Mouse (Mus musculus) activated CD4-positive, CD25-positive, alpha-beta regulatory T cell, adult 4 months (primary cell): ENCODE data around the gene Snx1. TPM values are rescaled to one million over a fixed set of nuclear protein-coding genes. Genes with fewer than 3 reads are reported as not detected.

Source experiments
- ATAC-seq: one replicate; pipeline ENCODE4 v1.8.0; 2017
- polyA plus RNA-seq, 2 experiments: library from polyadenylated mRNA; unstranded; fragments of 100-300 nt; shearing (Covaris generic); gene quantifications; one replicate each; pipeline ENCODE4 v1.2.1; 2017

Snx1 gene
- polyA plus RNA-seq, 2 experiments from 2014 or later, result 71.4 to 82.3 TPM

- ATAC-seq, result peak; percentile 25
These were observed 588 bp downstream of the Snx1 start for GRCm38 (mm10) chr9:66125543-66126455.

GRCm38 (mm10) chr9:66124681-66125542 is 1.5 kb downstream of the Snx1 start:
- ATAC-seq, result peak; percentile 87

DNA sequence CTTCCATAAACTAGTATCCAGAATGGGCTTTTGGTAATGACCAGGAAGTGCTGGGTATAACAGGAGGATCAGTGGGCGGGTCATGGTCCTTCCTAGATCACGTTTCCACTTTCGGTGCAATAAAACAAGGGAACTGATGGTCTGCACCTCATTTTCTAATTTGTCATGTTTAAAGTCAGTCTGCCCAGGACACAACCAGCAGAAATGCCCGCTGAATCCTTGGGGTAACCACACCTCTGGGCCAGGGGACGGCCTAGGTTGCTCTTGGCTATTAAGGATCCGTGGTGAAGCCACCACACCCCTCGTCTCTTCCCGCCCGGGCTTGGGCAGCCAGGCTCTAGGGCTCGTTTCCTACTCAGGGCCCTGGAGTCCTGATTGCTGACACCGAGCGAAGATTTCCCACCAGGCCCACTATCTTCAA is 2.3 kb downstream of the Snx1 start:
- no peak for ATAC-seq

DNA sequence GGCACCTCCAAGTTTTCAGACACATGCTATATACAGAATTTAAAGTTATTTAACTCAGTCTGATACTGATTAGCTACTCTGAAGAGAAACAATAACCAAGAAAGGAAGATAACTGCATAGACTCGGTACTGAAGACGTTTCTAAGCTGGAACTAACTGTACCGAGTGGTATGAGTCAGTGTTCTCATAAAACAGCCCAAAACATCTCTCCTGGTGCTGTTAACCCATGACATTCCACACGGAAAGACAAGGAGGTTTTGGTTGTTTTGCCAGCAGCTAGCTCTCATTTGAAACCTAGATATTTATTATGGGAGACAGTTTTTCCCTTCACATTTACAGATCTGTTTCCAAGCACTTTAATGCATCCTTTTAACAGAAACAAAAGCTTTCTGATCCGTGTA is 2.7 kb downstream of the Snx1 start:
- no peak for ATAC-seq

DNA sequence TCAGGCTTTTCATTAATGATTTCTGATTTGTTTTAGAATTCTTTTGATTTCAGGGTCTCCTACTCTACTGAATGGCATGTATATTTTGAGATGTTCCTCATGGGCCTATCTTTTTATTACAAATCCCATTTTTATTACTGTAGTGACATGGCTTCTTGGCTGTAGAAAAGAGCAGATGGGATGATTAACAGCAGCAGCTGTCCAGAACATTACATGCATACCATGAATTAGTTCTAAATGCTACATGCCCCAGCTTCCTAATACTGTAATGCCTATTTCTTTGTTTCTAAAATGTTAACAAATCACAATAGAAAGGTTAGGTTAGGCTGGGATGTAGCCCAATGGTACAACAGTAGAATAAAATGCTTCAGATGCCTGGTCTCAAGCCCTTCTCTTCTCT is 5.0 kb downstream of the Snx1 start:
- ATAC-seq, result no peak

DNA sequence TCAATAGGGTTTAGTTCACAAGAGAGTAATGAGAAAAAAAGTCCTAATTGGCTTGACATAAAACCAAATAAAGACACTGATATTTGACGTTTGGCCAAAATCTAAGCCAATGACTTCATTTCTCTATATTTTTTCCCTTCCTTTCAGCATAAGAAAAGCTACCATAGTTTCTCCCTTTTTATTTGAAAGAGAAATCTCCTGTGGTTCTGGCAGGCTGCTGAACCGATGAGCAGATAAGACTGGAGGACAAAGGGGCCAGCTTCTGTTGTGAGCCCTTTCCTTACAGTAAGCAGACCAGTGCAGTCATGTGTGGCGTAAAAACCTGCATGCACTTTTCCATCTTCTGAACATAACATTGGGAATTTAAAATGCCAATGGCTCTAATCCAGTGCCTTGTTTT is 5.4 kb downstream of the Snx1 start:
- ATAC-seq, result no peak

GRCm38 (mm10) chr9:66120106-66120505 is 6.3 kb downstream of the Snx1 start:
- ATAC-seq, result no peak

GRCm38 (mm10) chr9:66119498-66119897 is 6.9 kb downstream of the Snx1 start:
- ATAC-seq, result no peak

- ATAC-seq, result no peak
These were observed 9.5 kb downstream of the Snx1 start for GRCm38 (mm10) chr9:66116890-66117289.

DNA sequence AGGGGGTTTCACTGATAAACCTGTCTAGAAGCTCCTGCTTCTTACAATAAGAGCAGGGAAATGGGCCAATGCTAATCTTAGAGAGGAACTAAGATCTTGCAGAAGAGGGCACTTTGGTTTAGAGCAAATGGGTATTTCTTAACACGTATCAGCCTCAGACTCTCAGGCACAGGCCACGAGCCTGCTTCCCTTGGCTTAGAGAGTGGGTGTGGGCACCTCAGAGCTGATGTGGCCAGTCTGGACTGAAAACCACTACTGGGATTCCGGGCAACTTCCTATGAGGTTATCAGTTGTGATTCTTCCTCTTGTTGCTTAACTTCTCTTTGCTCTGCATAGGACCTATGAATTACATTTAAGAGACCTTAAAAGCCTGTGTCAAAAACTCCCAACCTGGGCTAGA is 12.0 kb downstream of the Snx1 start:
- no peak for ATAC-seq

DNA sequence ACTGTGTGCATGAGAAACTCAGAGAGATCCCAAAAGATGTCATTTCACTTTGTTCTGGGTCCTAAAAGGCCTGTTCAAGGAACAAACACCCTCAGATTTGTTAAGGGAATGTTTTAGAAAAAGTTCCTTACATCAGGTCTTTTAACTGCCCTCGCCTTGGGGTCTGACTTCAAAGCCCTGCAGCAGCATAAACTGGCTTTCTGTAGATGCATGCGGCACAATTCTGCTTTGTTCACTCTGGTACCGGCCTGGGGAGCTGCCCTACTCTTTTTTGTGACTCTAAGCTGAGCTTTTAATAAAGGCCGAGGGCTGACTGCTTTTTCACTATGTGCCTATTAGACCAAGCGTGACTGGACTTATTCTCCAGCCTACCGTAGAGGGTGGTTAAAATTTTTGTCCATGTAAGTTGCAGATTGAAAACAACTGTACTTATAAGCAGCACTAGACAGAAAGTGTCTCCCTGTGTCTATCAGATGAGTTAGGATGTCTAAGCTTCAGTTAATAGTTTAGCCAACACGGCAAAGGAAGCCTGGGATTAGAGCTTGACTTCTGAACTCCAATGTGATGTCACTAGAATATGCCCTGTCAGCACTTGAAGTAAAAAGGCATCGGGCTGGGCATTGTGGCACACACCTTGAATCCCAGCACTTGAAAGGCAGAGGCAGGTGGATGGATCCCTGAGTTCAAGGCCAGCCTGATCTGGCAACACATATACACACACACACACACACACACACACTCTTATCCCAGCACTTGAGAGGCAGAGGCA is 15.6 kb downstream of the Snx1 start:
- ATAC-seq, result no peak

GRCm38 (mm10) chr9:66110126-66110525 is 16.3 kb downstream of the Snx1 start:
- no peak for ATAC-seq

DNA sequence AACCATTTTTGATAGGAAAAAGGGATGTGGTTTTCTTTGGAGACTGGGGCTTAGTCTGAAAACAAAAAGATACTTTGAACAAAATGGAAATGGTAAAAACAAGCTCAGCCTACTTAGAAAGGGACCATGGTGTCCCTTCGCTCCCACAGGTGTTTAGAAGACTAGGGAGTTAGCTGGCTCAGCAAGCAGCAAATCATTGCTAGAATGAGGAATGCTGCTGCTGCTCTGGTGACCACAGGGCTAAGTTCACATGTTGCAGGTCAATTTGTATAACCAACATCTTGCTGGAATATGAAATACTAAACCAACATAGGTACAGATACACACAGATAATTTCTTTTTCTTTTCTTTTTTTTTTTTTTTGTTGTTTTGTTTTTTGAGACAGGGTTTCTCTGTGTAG is 16.8 kb downstream of the Snx1 start:
- ATAC-seq, result no peak

- ATAC-seq, result no peak
These were observed 21.2 kb downstream of the Snx1 start for GRCm38 (mm10) chr9:66105168-66105567.

DNA sequence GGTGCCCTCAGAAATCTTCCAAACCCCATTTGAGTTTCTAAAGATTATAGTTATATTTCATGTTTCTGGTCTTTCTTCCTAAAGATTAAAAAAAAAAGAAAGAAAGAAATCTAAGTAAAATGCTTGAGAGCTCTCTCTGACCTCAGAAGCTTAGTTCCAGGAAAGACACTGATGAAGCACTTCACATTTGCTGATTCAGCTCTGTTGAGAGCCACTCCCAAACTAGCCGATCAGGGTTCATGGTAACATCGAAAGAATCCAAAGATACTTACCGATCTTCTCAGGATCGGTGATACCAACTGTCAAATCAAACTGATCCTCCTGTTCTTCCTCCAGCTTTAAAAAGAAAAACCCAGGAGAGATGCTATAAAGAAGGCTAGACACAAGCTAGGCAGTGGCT is 21.8 kb downstream of the Snx1 start:
- no peak for ATAC-seq

DNA sequence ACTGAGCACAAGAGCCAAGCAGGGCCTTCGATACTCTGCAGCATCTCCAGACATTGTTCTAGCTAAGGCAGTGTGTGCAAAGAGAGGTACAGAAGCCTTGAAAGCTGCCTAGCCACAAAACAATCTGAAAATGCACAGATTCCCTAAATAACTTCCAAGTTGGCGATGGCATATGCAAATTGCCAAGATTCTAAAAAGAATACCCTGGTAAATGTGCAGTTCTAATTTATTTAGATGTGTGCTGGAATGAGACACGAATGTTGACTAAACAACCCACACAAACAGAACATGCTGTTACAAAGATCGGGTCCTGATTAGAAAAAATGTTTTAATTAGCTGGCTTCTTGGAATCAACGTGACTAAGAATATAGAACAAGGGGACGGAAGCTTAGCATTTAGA is 23.7 kb downstream of the Snx1 start:
- ATAC-seq, result no peak

DNA sequence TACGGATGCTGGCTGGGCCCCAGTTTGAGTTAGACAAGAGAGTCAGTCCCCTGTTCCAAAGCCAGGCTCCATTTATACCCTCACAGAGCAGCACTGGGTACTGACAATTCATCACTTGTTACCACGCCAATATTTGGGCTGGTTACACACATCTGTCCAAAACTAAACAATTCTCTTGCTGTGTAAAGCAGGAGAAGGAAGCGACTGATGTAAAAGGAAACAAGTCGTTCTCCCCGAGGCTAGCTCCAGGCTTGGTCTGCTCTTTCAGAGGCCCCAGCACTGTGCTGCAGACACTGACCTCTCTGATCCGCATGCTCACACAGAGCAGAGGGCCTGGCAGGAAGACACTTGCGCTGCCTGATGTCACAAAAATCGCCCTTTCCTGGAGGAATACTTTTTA is 24.8 kb downstream of the Snx1 start:
- no peak for ATAC-seq

DNA sequence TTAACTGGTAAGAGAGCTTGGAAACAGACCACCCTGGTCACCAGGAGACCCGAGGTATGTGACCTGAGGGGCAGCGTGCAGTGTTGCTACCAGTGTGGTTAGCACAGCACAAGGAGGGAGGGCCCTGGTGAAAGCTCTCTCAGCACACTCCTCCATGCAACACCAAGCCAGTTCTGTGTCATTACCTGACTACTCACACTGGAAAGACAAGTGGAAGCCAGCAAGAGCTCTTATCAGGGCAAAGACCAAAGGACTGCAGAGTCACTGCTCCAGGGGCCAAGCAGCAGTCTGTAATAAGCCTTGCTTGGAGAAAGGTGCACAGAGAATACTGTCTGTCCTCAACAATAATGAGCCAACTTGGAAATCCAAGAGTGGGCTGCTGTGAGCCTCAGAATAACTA is 33.7 kb downstream of the Snx1 start:
- ATAC-seq, result no peak

GRCm38 (mm10) chr9:66091327-66092231 is 34.8 kb downstream of the Snx1 start:
- ATAC-seq, result no peak

DNA sequence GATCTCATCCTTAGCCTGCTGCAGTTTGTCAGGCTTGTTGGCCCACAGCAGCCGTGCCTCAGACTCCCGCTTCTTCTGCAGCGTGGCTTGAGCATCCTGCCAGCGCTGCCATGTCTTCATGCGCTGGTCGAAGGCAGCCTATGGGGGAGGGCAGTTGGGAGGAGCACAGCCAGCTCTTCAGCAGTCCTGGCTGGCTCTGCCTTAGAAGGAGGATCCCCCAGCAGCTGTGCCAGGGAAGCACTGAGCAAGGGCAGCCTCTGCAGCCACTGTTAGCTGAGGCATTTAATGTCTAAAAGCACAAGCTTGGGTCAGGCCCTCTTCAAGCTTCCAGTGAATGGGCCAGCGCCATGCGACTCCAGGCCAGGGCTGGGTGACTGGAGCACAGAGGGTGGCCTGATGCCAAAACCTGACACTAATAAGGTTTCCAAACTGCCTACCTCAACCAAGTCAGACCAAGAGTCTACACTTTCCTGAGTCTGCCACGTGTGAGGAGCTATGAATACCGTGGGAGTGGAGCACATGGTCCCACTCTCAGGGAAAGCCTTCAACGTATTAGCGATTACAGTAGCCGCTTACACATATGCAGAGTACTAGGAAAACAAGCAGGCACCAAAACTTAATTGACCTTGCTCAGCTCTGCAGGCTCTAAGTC is 35.7 kb downstream of the Snx1 start:
- ATAC-seq, result no peak

DNA sequence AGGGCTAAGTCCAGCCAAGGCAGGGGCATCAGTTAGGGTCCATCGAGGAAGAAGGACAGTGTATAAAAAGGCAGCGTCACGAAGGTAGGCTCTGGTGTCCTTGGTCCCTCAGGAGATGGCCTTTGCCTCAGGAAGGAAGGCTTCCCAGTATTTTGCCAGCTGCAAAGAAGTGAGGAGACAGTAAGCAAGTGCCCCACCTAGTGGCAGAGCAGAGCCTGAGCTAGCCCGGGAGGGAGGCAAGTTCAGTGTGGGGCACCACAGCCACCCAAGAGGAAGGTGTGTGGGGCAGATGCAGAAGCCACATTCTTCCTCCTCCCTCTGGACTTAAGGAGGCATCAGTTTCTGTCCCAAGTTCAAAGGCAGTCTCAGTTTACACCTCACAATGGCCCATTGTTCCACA is 38.0 kb downstream of the Snx1 start:
- no peak for ATAC-seq
